Mouse (Mus musculus) urinary bladder, postnatal 4 days (tissue): ENCODE data around the gene Fzd5.

Experiments
- DNase-seq, 2 experiments: peaks; one replicate each; pipeline ENCODE4 v3.0.0; 2021 to 2022; ENCODE audit warnings: low spot score in 2 of 2

Fzd5 gene

GRCm38 (mm10) chr1:64733453-64734245 is 3.9 kb downstream of the Fzd5 start:
- no peak for DNase-seq

- no peak for DNase-seq
These were observed 4.8 kb downstream of the Fzd5 start for GRCm38 (mm10) chr1:64732637-64733200.

- DNase-seq: no peak
These were observed 5.4 kb downstream of the Fzd5 start for GRCm38 (mm10) chr1:64732161-64732560.

GRCm38 (mm10) chr1:64731341-64732020 is 6.1 kb downstream of the Fzd5 start:
- no peak for DNase-seq

GRCm38 (mm10) chr1:64730046-64730445 is 7.5 kb downstream of the Fzd5 start:
- no peak for DNase-seq

GRCm38 (mm10) chr1:64721034-64721587 is 16.4 kb downstream of the Fzd5 start:
- DNase-seq: no peak

GRCm38 (mm10) chr1:64717504-64717903 is 20.0 kb downstream of the Fzd5 start:
- DNase-seq: no peak

- no peak for DNase-seq
These were observed 20.8 kb downstream of the Fzd5 start for GRCm38 (mm10) chr1:64716589-64717304.

GRCm38 (mm10) chr1:64715458-64715857 is 22.1 kb downstream of the Fzd5 start:
- DNase-seq: no peak

GRCm38 (mm10) chr1:64712006-64712760 is 25.4 kb downstream of the Fzd5 start:
- DNase-seq: no peak

GRCm38 (mm10) chr1:64709891-64710290 is 27.7 kb downstream of the Fzd5 start:
- no peak for DNase-seq

GRCm38 (mm10) chr1:64706610-64707009 is 30.9 kb downstream of the Fzd5 start:
- DNase-seq: no peak

GRCm38 (mm10) chr1:64705230-64705629 is 32.3 kb downstream of the Fzd5 start:
- no peak for DNase-seq

GRCm38 (mm10) chr1:64701780-64702179 is 35.8 kb downstream of the Fzd5 start:
- no peak for DNase-seq

GRCm38 (mm10) chr1:64695156-64695555 is 42.4 kb downstream of the Fzd5 start:
- DNase-seq: no peak

GRCm38 (mm10) chr1:64691581-64691980 is 46.0 kb downstream of the Fzd5 start:
- no peak for DNase-seq

- DNase-seq: peak; percentile 39 to 61
These were observed 46.4 kb downstream of the Fzd5 start for GRCm38 (mm10) chr1:64691121-64691551.

GRCm38 (mm10) chr1:64690213-64691013 is 47.1 kb downstream of the Fzd5 start, which contains the start of gene Ccnyl1:
Ccnyl1 (plus strand) TSS chr1:64690455.
- peak; percentile 99 for DNase-seq

GRCm38 (mm10) chr1:64689561-64690212 is 47.9 kb downstream of the Fzd5 start:
- DNase-seq: no peak

GRCm38 (mm10) chr1:64688046-64688445 is 49.5 kb downstream of the Fzd5 start:
- no peak for DNase-seq
